Mouse (Mus musculus): ENCODE results near the gene AC192777.2.

AC192777.2 gene

GRCm38 (mm10) chr17:40095150-40095549 is at the start of gene AC192777.2:
Gene AC192777.2 (plus strand): TSS chr17:40095450.
- WGBS = 85% methylated on average over 1 of the region's 1 CpGs

DNA sequence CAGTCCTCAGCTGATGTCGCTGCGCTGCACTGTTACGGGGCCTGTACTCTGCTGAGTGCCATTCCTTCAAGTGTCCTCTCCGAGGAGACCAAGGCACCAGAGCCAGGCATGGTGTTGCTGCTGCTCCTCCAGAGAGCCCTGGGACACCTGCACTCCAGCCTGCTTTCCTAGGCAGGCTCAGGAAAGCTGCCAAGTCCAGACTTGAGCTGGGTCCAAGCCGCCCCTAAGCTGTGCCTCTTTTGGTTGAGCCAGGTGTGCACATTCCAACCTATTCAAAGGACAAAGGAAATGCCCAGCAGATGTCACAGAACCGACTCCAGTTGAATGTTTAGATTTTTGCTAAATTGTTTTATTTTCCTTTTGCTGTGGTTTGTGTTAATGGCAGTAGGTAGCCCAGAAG is 20.9 kb downstream of the AC192777.2 start:
- WGBS = 76% methylated on average over 6 of the region's 6 CpGs

GRCm38 (mm10) chr17:40116877-40117276 is 21.6 kb downstream of the AC192777.2 start:
- 56% methylated on average over 4 of the region's 4 CpGs for WGBS
